Mouse (Mus musculus): ENCODE measurements around the gene Bhlha9.
"Not testable (repeated sequence)": the region's sequence is repeated elsewhere in the genome, so short reads cannot be mapped to it uniquely, and the experiment has no call there.

Gene Bhlha9

DNA sequence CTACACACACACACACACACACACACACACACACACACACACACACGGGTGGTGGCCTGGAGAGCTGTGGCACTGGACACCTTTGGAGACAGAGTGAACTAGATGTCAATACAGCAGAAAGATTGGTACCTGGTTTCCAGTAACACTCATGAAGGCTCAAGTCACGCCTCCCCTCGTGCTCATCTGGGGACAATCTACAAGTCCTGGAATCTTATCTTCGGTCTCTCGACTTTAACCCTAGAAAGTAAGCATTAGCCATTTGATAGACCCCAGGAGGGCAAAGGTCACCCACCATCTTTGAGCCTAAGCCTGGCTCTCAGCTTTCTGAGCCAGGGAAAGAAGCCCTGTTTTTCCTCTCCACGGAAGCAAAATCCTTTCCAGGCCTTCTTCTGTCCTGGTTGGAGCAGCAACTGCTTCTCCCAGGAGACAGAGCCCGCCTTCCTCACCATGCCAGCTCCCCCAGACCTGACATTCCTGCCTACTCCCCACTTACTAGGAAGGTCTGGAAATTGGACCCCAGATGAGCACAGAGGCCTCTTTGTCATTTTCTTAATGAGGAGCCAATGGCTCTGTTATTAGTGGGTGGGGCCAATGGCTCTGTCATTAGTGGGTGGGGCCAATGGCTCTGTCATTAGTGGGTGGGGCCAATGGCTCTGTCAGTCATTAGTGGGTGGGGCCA, 10.3 kb upstream of the Bhlha9 start:
- no peak for DNase-seq (ENCODE audit: low spot score)

DNA sequence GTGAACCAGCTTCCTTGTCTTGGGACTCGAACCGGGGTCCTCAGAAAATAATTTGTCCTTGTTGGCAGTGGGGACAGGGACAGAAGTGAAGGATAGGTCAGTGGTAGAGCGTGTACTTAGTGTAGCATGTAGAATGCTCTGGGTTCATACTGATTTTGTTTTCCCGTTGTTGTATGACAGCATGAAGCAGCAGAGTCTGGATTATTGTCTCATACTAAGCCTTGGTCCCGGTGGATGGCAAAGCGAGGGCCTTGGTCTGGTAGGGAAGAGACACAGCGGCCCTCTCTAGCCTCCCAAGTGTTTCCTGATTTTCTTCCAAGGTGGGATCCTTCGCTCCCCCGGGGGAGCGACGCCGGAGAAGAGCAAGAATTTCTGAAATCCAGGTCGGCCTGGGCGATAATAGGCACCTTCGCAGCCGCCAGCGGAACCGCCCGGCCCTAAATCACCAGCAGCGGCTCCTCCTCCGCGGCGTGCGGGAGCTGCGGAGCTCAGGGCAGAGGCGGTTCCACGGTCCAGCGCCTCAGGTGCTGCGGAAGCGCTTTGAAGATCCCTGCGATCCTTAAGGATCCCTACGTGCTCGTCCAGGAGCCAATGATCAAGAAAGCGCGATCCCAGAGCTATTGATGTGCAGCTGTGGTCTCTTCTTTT, 6.1 kb upstream of the Bhlha9 start:
- no peak for DNase-seq (ENCODE audit: low spot score)

DNA sequence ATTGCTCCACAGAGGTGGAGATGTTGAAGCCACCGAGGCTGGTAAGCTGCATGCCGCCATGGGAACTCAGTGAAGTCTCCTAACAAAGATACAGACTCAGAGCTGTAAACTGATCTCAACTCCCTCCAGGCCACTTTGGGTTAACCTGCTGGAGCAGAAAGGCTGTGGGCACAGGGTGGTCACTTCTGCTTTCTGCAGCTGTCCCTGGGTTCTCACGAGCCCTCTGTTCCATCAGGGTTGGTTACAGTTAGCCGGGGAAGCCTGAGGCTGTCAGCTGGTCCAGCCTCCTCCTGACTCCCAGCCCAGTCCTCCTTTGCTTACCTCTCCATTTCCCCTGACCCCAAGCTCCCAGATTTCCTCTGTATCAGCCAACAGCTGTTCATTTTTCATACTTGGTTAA, 4.5 kb upstream of the Bhlha9 start:
- no peak for DNase-seq (ENCODE audit: low spot score)

DNA sequence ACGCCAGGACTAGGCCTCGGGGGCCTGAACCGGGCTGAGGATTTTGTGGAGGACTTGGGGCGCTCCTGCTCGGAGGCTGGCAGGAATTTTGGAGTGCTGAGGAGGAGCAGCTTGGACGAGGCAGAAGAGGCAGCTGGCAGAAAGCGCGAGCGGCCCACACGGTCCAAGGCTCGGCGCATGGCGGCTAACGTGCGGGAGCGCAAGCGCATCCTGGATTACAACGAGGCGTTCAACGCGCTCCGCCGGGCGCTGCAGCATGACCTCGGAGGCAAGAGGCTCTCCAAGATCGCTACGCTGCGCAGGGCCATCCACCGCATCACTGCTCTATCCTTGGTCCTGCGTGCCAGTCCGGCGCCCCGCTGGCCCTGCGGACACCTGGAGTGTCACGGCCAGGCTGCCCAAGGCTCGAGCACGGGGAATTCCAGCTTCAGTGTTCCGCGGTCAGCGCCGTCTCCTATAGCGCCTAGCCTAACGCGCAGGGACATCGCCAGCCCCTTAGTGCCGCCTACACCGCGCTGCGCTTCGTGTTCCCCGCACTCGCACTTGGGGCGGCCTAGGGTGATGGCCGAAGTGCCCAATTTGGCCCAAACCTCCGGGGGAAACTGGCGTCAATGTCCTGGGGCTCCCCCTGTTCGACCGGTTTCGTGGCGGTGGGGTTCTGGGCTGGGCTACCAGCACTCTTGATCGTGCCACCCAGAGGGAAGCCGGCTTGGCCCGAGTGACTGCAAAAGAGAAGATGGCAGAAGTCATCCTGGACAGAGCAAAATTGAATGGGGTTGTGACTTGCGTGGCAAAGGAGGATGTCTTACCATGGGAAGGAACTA, 503 bp downstream of the Bhlha9 start:
- DNase-seq (ENCODE audit: low spot score), result no peak

DNA sequence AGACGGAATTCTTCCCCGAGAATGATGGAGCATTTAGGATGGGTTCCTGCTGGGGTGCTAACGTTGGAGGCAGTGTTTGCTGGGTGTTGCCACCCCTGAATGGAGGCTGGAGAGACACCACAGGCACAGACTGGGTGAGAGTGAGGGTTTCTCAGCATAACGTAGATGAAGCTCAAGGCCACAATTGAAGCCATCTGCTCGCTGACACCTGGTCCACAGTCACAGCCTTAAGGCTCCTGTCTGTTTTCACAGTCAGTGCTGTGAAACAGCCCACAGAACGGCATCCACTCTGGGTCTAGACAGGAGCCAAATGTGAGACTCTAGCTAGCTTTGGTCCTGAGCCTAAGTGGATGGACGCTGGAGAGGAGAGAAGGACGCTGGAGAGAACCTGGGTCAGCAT, 1.9 kb downstream of the Bhlha9 start:
- no peak for DNase-seq (ENCODE audit: low spot score)

DNA sequence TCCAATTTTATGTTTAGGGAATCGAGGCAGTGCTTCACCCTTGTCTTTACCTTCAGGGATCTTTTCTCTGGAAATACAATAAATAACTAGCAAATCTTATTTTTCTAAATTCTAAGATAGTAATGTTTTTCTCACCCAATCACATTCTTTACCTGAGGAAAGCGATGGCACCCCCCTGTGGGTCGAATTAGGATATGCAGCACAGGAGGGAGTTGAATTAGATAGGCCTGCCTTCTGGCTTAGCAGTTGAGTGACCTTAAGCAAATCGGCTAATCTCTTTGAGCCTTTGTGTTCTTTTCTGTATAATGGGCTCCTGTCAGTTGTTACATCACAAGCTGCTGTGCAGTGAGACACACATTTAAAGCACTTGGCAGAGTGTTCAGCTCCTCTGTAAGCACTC, 2.4 kb downstream of the Bhlha9 start:
- no peak for DNase-seq (ENCODE audit: low spot score)

DNA sequence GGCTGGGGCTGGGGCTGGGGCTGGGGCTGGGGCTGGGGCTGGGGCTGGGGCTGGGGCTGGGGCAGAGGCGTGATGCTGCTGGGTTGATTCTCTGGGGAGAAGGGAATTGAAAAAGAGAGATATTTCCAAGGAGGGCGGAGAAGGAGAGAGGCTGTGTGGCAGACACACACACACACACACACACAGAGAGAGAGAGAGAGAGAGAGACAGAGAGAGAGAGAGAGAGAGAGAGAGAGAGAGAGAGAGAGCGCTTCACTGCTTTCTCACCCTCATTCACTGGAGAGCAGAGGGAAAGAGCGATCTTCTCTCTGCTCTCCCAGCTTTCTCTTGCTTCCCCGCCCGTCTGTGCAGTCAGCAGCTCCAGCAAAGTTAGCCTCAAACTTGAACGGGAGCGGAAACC, 7.2 kb downstream of the Bhlha9 start, which contains the start of gene Trarg1:
Gene Trarg1, plus strand, starts transcription at position 301 of the 400 bp plus-strand sequence.
- not testable (repeated sequence) for DNase-seq (ENCODE audit: low spot score)

DNA sequence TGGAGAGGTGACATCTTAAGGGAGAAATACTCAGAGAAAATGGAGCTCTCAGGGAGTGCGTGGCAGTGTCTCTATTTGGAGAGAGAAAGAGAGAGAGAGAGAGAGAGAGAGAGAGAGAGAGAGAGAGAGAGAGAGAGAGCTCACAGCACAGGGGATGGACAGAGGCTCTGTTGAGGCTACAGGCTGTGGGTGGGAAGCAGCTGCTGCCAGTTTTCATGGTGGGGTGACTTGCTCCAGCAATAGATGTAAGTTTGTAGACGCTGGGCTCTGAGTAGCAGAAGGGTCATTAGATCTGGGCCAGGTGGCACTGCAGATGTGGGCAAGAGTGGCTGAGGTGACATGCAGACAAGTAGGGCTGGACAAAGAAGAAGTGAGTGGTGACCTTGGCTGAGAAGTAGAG, 13.3 kb downstream of the Bhlha9 start:
- DNase-seq (ENCODE audit: low spot score), result no peak

DNA sequence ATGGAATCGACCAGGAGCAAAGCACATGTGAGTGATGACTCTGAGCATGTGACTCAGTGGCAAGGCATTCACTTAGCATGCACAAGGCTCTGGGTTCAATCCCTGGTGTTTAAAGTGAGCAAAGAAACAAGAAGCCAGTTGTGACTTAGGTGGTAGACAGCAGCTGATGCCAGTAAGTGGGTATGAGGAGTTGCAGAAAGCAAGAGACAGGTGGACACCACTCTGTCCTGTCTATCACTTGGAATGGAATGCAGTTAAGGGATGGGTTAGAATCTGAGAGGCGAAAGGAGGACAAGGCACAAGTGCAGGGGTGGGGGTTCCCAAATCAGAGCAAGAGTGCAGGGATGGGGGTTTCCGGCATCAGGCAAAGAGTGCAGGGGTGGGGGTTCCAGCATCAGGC, 19.8 kb downstream of the Bhlha9 start:
- DNase-seq (ENCODE audit: low spot score), result no peak

DNA sequence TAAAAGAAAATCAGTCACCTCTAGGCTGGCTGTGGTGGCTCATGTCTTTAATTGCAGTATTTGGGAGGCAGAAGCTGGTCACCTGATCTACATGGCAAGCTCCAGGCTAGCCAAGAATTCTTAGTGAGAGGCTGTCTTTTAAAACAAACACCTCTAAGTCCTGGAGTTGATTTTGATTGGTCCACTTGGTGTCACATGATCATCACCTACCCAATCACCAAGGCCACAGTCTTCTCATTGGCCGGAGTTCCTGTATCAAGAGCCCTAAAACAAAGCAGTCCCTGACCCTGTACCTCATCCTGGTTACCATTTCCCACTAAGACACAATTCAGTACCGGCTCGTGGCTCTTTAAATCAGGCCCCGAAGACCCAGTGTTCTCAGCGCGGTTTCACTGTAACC, 23.5 kb downstream of the Bhlha9 start:
- DNase-seq (ENCODE audit: low spot score), result no peak

DNA sequence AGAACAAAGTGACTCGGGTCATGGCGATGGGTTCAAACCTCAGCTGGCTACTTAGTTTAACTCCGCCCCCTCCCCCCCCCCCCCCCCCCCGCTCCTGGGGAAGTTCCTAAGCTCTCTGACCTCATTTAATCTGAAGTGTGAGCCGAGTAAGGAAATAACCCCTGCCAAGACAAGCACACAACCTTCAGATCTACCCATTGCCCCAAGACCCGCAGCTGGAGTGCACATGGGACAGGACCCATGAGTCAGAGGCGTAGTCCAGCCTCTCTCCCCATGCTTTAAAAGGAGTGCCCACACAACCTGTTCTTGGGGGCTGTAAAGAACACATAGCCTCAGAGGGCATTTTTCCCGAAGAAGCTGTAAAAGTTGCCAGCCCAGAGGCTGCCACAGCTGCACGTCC, 27.4 kb downstream of the Bhlha9 start:
- DNase-seq (ENCODE audit: low spot score), result no peak

DNA sequence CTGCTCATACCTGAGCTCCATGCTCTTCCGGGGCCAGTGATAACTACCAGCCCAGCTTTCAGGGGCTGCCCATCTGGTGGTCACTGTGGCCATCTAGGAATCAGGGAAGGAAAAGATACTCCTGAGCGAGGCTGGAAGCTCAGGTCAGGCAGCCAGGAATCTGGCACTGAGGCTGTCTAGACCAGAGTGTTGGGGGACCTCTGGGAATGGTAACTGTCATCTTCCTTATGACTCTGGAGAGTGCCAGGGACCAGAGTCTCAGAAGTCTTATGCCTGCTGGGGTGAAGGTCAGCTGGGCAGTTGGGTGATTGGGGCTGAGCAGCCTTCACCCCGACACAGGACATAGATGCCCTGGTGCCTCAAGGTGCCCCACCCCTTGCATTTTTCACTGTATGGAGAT, 35.4 kb downstream of the Bhlha9 start:
- DNase-seq (ENCODE audit: low spot score), result no peak

DNA sequence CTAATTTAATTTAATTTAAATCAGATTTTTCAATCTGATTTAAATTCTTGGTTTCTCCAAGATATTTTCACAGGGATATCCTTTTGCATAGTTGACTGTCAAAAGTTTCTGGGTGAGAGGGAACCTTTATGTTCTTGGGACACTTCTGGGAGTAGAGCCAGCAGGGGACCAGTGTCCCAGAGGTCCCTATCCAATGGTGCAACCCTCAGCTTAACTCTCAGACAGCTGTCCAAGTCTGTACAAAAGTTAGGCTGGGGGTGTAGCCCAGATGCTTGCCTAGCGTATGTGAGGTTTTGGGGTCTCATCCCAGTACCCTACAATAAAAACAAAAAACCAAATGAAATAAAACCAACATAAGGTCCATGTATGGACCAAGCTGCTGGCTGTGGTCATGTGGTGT, 35.8 kb downstream of the Bhlha9 start:
- no peak for DNase-seq (ENCODE audit: low spot score)

DNA sequence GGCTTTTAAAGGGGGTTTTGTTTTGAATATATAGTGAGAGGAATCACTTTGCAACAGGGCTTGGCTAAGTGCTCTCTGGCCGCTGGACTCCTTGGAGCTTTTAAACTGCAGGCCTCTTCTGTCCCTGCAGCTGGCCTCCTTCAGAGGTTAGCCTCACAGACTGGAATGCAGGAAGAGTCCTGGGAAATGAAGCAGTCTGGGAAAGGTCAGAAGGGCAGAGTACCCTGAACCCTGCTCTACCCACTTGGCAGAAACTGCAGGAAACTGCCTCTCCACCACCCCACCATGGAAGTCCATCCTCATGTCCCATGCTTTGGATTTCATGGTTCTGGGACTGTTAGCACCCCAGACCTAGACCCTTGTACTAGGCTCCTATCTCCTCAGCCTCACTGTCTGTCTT, 36.6 kb downstream of the Bhlha9 start:
- DNase-seq (ENCODE audit: low spot score), result no peak

DNA sequence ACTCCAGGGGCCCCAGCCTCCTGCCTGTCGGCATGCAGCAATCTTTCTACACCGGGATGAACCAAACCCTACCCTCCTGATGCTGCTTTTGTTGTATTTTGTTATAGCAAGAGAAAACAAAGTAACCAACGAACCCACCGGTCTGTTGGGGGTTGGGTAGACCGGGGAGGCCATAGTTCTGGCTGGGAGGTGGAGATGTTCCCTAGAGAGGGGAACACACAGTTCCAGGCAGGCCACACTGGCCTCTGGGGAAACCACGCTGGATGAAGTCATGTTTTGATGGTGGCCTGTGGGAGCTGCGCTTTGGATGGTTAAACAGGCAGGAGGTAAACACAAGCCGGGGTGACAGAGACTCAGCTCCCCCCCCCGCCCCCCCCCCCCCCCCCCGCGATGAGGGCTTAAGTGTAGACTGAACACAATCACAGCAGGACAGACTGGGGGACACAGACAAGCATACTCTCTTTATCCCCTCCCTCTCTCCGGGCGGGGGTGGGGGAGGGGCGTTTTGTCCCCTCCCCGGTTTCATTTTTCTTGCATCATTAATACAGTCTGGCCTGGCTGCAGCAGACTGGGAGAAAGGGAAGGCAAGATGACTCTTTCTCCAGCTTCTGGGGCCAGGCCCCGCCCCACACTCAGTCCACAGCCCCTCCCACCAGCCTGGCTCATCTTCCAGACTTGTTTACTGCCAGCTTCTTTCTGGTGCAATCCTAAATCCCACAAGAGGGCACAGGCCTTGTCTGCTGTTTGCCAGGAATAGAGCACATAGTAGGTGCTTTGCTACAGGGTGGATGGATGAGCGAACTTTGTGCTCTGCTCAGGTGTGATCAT, 37.6 kb downstream of the Bhlha9 start:
- no peak for DNase-seq (ENCODE audit: low spot score)

DNA sequence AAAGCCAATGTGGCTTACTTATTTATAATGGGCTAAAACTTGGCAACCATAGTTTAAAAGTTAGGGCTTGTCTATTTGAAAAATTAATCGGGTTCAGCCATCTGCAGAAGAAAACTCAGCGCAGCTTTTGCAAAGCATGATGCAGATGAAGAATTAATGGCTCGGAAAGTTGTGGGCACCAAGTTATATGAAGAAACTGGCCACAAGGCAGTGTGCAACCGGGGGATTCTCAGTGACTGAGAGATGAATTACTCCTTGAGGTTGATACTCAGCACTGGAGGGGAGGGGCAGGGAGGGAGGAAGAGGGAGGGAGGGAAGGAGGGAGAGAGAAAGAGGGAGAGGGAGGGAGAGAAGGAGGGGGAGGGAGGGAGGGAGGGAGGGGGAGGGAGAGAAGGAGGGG, 44.7 kb downstream of the Bhlha9 start:
- DNase-seq (ENCODE audit: low spot score), result no peak
